Mouse (Mus musculus) midbrain, embryonic 12.5 days (tissue): ENCODE results near the gene Gm45623. TPM values are rescaled to one million over a fixed set of nuclear protein-coding genes. Genes with fewer than 3 reads are reported as not detected.

ENCODE experiments used
- ATAC-seq: fragments of 200-750 bp; cut with Nextera tagmentation; 2 replicates; pipeline ENCODE4 v1.8.0; 2017; ENCODE audit warnings: low read depth, moderate TSS enrichment, moderate library complexity; ENCODE audit not compliant: low FRiP score
- H3K27ac ChIP-seq: fragments of 300-500 bp; sonication (generic); replicated peaks from 2 replicates; pipeline ENCODE4 v1.5.1; 2016; ENCODE audit warnings: mild to moderate bottlenecking
- H3K27me3 ChIP-seq: fragments of 300-500 bp; sonication (generic); 2 replicates; pipeline ENCODE4 v1.6.1; 2016; ENCODE audit warnings: mild to moderate bottlenecking
- H3K36me3 ChIP-seq: fragments of 300-500 bp; sonication (generic); 2 replicates; pipeline ENCODE4 v1.6.1; 2016
- H3K4me1 ChIP-seq: fragments of 300-500 bp; sonication (generic); 2 replicates; pipeline ENCODE4 v1.6.1; 2016
- H3K4me2 ChIP-seq: fragments of 300-500 bp; sonication (generic); replicated peaks from 2 replicates; pipeline ENCODE4 v1.6.1; 2016; ENCODE audit warnings: mild to moderate bottlenecking, moderate library complexity
- H3K4me3 ChIP-seq: fragments of 300-500 bp; sonication (generic); 2 replicates; pipeline ENCODE4 v1.5.1; 2016; ENCODE audit warnings: mild to moderate bottlenecking
- H3K9ac ChIP-seq: fragments of 300-500 bp; sonication (generic); replicated peaks from 2 replicates; pipeline ENCODE4 v1.6.1; 2016; ENCODE audit warnings: mild to moderate bottlenecking, moderate library complexity
- H3K9me3 ChIP-seq: fragments of 300-500 bp; sonication (generic); 2 replicates; pipeline ENCODE4 v1.6.1; 2016; ENCODE audit warnings: mild to moderate bottlenecking
- WGBS: fragments of 180-500 bp; shearing (Covaris S2); methylation state at CpG from one replicate; pipeline ENCODE4 v1.1.7; 2016; 5-methylcytosine and 5-hydroxymethylcytosine counted together
- polyA plus RNA-seq: library from polyadenylated mRNA; unstranded; fragments of >200 nt; fragmentation: Nextera tagmentation; extraction: Ambion mirVana; gene quantifications from 2 replicates; pipeline ENCODE4 v1.2.1, GENCODE M21; 2016

Gene Gm45623
- polyA plus RNA-seq, 1 experiment from 2014 or later = 0.32 TPM

DNA sequence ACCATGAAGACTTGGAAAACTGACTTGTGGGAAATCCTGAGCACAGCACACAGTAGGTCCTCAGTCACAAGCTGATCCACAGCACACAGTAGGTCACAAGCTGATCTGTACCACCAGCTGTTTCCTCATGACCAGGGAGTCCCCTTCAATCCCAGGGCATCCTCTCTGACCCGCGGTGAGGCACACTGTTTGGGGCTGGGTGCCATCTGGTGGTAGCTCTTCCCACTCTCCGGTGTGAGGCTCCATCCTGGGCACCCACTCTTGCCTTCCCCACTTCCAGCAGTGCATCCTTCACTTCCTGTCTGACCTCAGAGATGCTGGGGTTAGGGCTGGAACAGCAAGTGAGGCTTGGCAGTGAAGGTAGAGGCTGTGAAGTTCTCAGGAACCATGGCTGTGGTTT is 19.0 kb upstream of the Gm45623 start:
- H3K4me2 ChIP-seq = no peak overlapping the region
- 49% methylated on average over 3 of the region's 3 CpGs for WGBS
- H3K9me3 ChIP-seq = no peaks in the 10 kb centered on the region
- no peaks in the 10 kb centered on the region for H3K36me3 ChIP-seq
- no peak overlapping the region for H3K27ac ChIP-seq
- peaks cover 42% of the 10 kb centered on the region for H3K4me1 ChIP-seq
- ATAC-seq = no peak
- no peak overlapping the region for H3K9ac ChIP-seq
- H3K27me3 ChIP-seq = peaks cover 7% of the 10 kb centered on the region; the same call in 1 of the 2 replicates
- no peak overlapping the region for H3K4me3 ChIP-seq

DNA sequence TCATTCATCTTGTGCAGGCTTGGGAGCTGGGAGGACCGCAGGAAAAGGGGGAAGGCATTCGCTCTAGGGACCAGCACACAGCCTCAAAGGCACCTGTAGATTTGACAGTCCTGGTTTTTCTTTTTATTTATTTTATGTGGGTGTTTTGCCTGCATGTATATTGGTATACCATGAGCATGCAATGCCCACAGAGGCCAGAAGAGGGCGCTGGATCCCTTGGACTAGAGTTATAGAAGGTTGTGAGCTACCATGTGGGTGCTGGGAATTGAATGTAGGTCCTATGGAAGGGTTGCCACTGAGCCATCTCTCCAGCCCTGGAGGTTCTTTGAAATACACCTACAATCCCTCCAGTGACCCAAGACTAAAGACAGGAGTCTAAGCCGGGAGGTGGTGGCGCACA is 17.2 kb upstream of the Gm45623 start:
- WGBS = 69% methylated on average over 5 of the region's 5 CpGs
- H3K4me1 ChIP-seq = peaks cover 45% of the 10 kb centered on the region
- no peak for ATAC-seq

DNA sequence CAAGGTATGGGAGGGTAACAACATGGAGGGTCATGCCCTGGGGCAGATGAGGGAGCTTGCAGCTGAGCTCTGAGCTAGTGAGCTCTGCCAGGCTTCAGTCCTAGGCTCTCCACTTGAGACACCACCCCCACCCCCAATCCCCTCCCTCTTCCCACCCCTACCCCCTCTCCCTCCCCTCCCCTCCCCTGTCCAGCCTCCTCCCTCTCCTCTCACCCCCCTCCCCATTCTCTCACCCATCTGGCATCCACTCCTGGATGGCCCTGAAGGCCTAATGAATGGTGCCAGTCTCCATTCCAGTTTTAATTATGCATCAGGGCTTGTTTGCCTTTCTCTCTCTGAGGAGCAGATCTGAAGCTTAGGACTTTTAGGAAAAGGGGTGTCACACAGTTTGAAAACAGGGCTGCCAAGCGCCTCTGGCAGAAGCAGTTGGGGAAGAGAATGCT is 16.5 kb upstream of the Gm45623 start:
- peak; percentile 27; the same call in 1 of the 2 replicates for ATAC-seq

More for the DNA sequence above, 17.2 kb upstream of the Gm45623 start:
- no peaks in the 10 kb centered on the region for H3K9me3 ChIP-seq
- H3K27me3 ChIP-seq = peaks cover 7% of the 10 kb centered on the region; the same call in 1 of the 2 replicates
- H3K9ac ChIP-seq = no peak overlapping the region
- no peaks in the 10 kb centered on the region for H3K36me3 ChIP-seq
- peak overlapping the region; percentile 73 for H3K27ac ChIP-seq
- H3K4me2 ChIP-seq = no peak overlapping the region
- H3K4me3 ChIP-seq = no peak overlapping the region

DNA sequence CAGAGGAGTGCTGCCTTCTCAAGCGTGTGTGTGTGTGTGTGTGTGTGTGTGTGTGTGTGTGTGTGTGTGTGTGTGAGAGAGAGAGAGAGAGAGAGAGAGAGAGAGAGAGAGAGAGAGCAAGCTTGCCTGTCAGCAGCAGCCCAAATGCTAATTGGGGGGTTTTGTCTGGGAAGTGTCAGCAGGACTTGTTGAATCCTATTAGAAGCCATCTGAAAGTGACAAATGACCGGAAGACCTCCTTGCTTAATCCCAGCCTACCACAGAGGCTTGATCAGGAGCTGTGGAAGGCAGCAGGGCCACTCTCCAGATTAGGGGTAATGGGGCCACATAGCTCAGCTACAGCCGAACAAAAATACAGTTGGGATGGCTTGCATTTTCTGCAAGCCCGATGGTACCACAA is 15.8 kb upstream of the Gm45623 start:
- H3K4me1 ChIP-seq = peaks cover 42% of the 10 kb centered on the region
- no peaks in the 10 kb centered on the region for H3K36me3 ChIP-seq
- H3K9ac ChIP-seq = no peak overlapping the region
- peak overlapping the region; percentile 61 for H3K27ac ChIP-seq
- 16% methylated on average over 4 of the region's 4 CpGs for WGBS
- no peak overlapping the region for H3K4me2 ChIP-seq
- ATAC-seq = no peak
- no peaks in the 10 kb centered on the region for H3K9me3 ChIP-seq
- peaks cover 16% of the 10 kb centered on the region; the same call in 1 of the 2 replicates for H3K27me3 ChIP-seq
- no peak overlapping the region for H3K4me3 ChIP-seq

More for the DNA sequence above, 16.5 kb upstream of the Gm45623 start:
- H3K27ac ChIP-seq = peak overlapping the region; percentile 73
- peaks cover 50% of the 10 kb centered on the region for H3K4me1 ChIP-seq
- no peaks in the 10 kb centered on the region for H3K9me3 ChIP-seq
- WGBS = 31% methylated on average over 1 of the region's 1 CpGs
- no peak overlapping the region for H3K9ac ChIP-seq
- no peak overlapping the region for H3K4me2 ChIP-seq
- peaks cover 9% of the 10 kb centered on the region; the same call in 1 of the 2 replicates for H3K27me3 ChIP-seq
- no peaks in the 10 kb centered on the region for H3K36me3 ChIP-seq
- H3K4me3 ChIP-seq = no peak overlapping the region

DNA sequence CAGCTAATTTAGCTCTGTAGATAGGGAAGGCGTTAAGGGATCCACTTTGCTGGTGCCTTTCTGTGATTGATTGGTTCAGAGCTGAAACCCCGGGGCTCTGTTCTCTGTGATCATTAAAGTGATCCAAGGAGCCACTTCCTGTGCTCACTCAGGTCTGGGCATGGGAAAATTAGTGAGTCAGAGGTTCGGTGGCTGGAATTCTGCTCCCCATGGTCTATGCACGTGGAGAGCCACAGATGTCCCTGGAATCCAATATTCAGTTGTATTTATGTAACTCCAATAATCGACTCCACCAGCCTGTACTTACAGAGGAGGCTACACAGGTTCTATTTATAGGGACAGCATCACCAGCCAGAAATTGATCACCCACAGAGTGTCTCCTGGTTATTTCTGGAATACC is 12.6 kb upstream of the Gm45623 start:
- no peak overlapping the region for H3K4me3 ChIP-seq
- ATAC-seq = no peak
- no peak overlapping the region for H3K27ac ChIP-seq
- no peak overlapping the region for H3K4me2 ChIP-seq
- 61% methylated on average over 5 of the region's 5 CpGs for WGBS
- H3K9ac ChIP-seq = no peak overlapping the region
- no peaks in the 10 kb centered on the region for H3K36me3 ChIP-seq
- H3K27me3 ChIP-seq = peaks cover 28% of the 10 kb centered on the region; the same call in 1 of the 2 replicates
- peaks cover 38% of the 10 kb centered on the region for H3K4me1 ChIP-seq
- H3K9me3 ChIP-seq = no peaks in the 10 kb centered on the region

DNA sequence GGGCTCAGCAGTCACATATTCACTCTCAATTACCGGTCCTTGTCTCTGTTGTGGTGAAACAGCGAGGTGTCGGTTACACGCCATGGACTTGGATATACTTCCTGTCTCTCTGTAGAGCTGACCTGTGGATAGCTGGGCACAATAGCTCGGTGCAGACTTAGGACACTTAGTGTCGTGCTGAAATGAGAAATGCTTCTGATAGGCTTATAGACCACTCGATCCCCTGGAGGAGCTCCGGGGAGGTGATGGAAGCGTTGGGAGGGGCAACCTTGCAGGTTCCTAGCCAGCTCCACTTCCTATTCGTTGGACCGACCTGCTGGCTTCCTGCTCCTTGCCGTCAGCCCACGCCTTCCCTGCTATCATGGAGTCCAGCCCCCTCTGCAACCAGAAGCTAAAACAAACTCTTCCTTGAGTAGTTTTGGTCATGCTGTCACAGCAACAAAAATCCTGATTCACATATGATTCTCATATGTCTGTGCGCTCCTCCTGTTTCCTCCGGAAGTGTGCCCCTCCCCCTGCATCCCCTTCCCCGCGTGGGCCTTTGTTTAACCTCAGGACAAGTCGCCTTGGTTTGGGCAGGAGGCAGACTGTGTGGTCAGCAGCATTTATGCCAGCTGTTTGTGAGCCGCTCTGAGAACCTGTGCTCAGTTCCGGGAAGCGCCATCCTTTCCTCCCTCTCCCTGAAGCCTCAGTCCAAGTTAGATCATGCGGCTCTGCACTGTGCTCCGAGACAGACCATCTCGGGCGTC is 11.8 kb upstream of the Gm45623 start:
- ATAC-seq = no peak
- Histone ChIP-seq H3K36me3 (no peaks in the 10 kb centered on the region), H3K4me1 (peaks cover 34% of the 10 kb centered on the region), H3K9ac (no peak overlapping the region), H3K27ac (no peak overlapping the region; the same call in 1 of the 2 replicates), H3K4me3 (no peak overlapping the region), H3K9me3 (no peaks in the 10 kb centered on the region), H3K27me3 (peaks cover 28% of the 10 kb centered on the region; the same call in 1 of the 2 replicates), H3K4me2 (no peak overlapping the region)
- WGBS = 59% methylated on average over 25 of the region's 25 CpGs

DNA sequence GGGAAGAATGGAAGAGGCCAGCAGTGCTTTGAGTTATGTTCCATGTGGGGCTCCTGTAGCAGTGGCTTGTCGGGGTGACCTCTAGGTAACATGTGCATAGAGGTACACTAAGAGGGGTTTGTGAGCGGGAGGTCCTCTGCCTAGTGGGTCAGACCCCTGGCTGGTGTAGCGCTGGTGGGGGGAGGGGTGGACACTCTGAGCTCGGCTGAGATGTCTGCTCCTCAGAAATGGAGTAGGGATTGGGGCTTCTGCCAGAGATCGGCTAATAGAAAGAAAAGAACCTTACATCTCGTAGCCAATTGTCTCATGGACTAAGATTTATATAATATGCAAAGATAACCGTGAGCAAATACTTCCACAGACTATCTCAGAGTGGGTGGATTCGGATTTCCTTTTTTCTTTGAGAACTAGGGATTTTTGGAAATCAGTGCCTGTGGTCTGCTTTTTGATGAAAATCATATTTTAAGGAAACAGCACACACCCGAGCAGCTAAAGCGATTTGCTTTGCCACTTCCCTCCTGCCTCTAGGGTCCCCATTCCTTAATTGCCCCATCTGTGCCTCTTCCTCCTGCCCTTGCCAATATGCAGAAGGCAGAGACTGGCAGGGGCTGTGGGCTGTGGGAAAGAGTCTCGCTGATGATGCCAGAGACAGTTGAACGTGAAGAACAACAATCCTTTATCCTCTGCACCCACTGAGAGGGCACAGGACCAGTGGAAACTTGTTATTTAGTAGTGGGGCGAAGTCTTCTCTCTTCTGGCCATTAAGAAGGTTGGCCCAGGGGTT is 9.0 kb upstream of the Gm45623 start:
- Histone ChIP-seq H3K27ac (no peak overlapping the region), H3K27me3 (peaks cover 21% of the 10 kb centered on the region; the same call in 1 of the 2 replicates), H3K4me2 (no peak overlapping the region), H3K4me3 (no peak overlapping the region), H3K4me1 (peaks cover 17% of the 10 kb centered on the region), H3K9ac (0 out of 2 replicates have a peak overlapping the region, but pooled peaks have one; percentile 6), H3K36me3 (no peaks in the 10 kb centered on the region), H3K9me3 (no peaks in the 10 kb centered on the region)
- no peak for ATAC-seq
- WGBS = 50% methylated on average over 13 of the region's 13 CpGs

DNA sequence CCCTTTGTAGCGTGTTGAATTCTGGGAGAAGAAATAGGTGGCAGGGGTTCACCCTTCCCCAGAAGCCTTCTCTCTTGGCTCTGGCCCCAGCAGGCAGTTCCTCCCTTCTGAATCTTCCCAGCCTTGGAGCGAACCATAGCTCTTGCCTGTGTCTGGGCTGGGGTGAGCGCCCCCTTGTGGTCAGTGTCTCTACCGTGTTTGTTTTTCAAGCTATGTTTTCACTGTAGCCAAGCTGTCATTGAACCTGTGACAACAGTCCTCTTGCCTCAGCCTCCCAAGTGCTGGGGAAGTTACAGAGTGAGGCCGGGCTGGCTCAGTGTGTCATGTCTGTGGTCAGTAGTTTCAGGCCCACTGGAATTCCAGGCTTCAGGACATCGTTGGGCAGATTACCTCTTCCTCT is 4.9 kb upstream of the Gm45623 start:
- ATAC-seq = no peak
- 26% methylated on average over 6 of the region's 6 CpGs for WGBS
- H3K27me3 ChIP-seq = peaks cover 42% of the 10 kb centered on the region
- H3K9me3 ChIP-seq = no peaks in the 10 kb centered on the region
- H3K9ac ChIP-seq = no peak overlapping the region
- no peak overlapping the region for H3K4me2 ChIP-seq
- peaks cover 17% of the 10 kb centered on the region for H3K4me1 ChIP-seq
- H3K27ac ChIP-seq = no peak overlapping the region
- no peak overlapping the region for H3K4me3 ChIP-seq
- H3K36me3 ChIP-seq = no peaks in the 10 kb centered on the region

DNA sequence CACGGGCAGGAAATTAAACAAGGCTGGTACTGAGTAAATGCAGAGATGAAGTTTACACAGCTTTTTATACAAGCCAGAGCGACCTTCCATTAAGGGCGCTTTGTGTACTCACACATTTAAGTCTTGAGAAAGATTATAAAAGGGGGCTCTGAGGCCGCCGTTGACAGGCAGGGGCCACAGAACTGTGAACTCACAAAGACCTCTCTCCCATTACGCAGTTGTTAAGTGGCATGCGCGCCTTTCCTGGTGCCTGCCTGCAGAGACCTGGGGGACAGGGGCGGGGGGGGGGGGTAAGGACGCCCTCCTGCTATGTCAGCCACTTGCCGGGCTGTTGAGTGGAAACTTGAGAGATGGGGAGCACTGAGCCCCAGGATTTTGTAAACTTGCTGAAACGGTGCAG is 3.6 kb upstream of the Gm45623 start:
- no peaks in the 10 kb centered on the region for H3K36me3 ChIP-seq
- no peak overlapping the region for H3K4me2 ChIP-seq
- H3K27me3 ChIP-seq = peaks cover 52% of the 10 kb centered on the region
- no peaks in the 10 kb centered on the region for H3K9me3 ChIP-seq
- no peak overlapping the region for H3K9ac ChIP-seq
- ATAC-seq = no peak
- no peak overlapping the region for H3K4me3 ChIP-seq
- no peak overlapping the region for H3K27ac ChIP-seq
- WGBS = 62% methylated on average over 12 of the region's 12 CpGs
- H3K4me1 ChIP-seq = peaks cover 22% of the 10 kb centered on the region

DNA sequence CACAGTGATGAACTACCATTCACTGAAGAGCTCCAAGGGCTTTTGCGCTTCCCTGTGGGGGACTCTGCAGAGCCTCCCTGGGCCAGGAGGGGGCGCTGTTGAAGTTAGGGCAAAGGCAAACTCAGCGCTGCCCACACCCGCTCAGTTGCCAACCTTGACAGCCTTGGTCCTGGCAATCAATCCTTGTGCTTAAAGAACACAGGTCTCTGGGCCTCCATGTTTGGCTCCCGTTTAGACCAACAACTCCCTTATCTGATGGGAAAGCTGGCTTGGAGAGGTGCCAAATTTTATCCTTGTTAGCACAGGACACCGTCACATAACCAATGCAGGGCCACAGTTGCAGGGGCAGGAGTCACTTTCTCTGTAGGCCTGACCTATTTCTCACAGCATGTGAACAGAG is 2.2 kb upstream of the Gm45623 start:
- H3K9ac ChIP-seq = no peak overlapping the region
- no peak overlapping the region for H3K4me2 ChIP-seq
- H3K4me1 ChIP-seq = peaks cover 27% of the 10 kb centered on the region
- H3K27me3 ChIP-seq = peaks cover 61% of the 10 kb centered on the region
- H3K4me3 ChIP-seq = no peak overlapping the region
- no peaks in the 10 kb centered on the region for H3K36me3 ChIP-seq
- 68% methylated on average over 6 of the region's 6 CpGs for WGBS
- no peaks in the 10 kb centered on the region for H3K9me3 ChIP-seq
- no peak for ATAC-seq
- H3K27ac ChIP-seq = no peak overlapping the region

DNA sequence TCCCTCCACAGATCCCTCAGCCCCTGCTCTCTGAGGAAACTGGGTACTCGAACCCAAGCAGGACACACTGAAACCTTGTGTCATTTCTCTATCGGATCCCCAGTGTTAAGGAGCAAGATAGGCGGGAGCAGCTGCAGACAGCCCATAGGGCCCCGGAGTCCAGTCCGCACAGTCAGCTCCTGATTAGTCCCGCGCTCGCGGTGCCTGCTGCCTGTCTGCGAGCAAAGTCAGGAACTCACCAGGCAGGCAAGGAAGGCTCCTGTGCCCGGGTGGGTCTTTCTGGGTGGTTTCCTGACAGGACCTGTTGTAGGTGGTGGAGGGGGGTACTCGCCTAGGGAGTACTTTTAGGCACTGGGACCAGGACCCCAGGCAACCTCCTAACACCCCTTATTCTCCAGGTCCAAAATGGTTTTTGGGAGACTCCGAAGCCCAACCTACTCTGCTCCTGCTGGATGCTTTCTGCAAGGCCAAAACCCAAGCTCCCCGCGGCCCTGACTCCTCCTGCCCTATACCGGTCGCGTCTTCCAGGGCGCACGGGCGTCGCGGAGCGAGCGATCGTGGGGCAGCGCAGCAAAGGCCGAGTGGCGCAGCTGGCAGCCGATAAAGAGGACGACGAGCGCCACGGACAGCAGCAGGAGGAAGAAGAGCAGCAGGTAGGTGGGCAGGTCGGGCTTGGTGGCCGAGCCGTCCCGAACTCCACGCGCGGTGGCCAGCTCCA is 994 bp downstream of the Gm45623 start:
- H3K9ac ChIP-seq = peak overlapping the region; percentile 56
- no peaks in the 10 kb centered on the region for H3K9me3 ChIP-seq
- no peak overlapping the region for H3K27ac ChIP-seq
- H3K36me3 ChIP-seq = no peaks in the 10 kb centered on the region
- H3K4me2 ChIP-seq = peak overlapping the region; percentile 87
- WGBS = 1% methylated on average over 41 of the region's 41 CpGs
- H3K4me3 ChIP-seq = peak overlapping the region; percentile 49
- ATAC-seq = no peak; the same call in 1 of the 2 replicates
- H3K27me3 ChIP-seq = peaks cover 79% of the 10 kb centered on the region
- H3K4me1 ChIP-seq = peaks cover 27% of the 10 kb centered on the region
